Mouse (Mus musculus): ENCODE measurements around the gene Mllt6. TPM values are rescaled to one million over a fixed set of nuclear protein-coding genes. Genes with fewer than 3 reads are reported as not detected.

The Mllt6 gene
- polyA plus RNA-seq, 1 experiment: 15.5 TPM

DNA sequence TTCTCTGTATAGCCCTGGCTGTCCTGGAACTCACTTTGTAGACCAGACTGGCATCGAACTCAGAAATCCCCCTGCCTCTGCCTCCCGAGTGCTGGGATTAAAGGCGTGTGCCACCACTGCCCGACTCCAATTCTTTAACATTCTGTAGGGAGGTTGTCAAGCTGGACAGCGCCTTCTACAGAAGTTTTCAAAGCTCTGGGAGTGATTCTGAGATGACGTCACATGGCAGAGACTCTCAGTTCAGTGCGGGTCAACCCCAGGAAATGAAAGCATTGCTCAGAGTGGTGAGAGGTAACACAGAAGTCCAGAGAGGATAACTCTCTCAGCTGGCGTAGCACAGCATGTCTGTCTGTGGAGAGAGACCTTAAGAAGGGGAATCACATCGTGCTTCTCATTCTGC, 40.0 kb upstream of the Mllt6 start:
- no peak for TF ChIP-seq E2F4 (IDR thresholded peaks at IDR 0.05; ENCODE audit: insufficient read depth)
- no peak for TF ChIP-seq TCF12 (IDR thresholded peaks at IDR 0.05; ENCODE audit: insufficient read depth, poor library complexity, severe bottlenecking)
- no peak for TF ChIP-seq CEBPB (IDR thresholded peaks at IDR 0.05; ENCODE audit: insufficient read depth, poor library complexity, severe bottlenecking)
- no peak for TF ChIP-seq TCF3 (IDR thresholded peaks at IDR 0.05; ENCODE audit: insufficient read length, low read depth)
- TF ChIP-seq MAX (IDR thresholded peaks at IDR 0.05; ENCODE audit: low read depth): no peak
- TF ChIP-seq MYOD1 (IDR thresholded peaks at IDR 0.05; ENCODE audit: control insufficient read depth in 1 of 3, insufficient read length in 2 of 3, low read depth in 2 of 3): no peak
- TF ChIP-seq MYOG (IDR thresholded peaks at IDR 0.05; ENCODE audit: control insufficient read depth in 1 of 3, insufficient read depth in 1 of 3, insufficient read length in 2 of 3, low read depth in 2 of 3): no peak
- no peak for TF ChIP-seq USF1 (IDR thresholded peaks at IDR 0.05; ENCODE audit: low read depth)
- TF ChIP-seq REST (IDR thresholded peaks at IDR 0.05; ENCODE audit: insufficient read depth, insufficient read length): no peak
- TF ChIP-seq POLR2A (IDR thresholded peaks at IDR 0.05; ENCODE audit: insufficient read length, low read depth): no peak
- Histone ChIP-seq H3K27me3 (ENCODE audit: control insufficient read depth, insufficient read depth, insufficient read length) (peaks cover 14% of the 10 kb centered on the region), H3K79me2 (ENCODE audit: control insufficient read depth, insufficient read depth) (no peaks in the 10 kb centered on the region), H3ac (ENCODE audit: control insufficient read depth, insufficient read length) (no peak overlapping the region), H3K36me3 (ENCODE audit: control insufficient read depth, insufficient read depth) (no peaks in the 10 kb centered on the region), H3K4me3 (no peak overlapping the region), H3K4me2 (ENCODE audit: low read depth) (no peak overlapping the region)

DNA sequence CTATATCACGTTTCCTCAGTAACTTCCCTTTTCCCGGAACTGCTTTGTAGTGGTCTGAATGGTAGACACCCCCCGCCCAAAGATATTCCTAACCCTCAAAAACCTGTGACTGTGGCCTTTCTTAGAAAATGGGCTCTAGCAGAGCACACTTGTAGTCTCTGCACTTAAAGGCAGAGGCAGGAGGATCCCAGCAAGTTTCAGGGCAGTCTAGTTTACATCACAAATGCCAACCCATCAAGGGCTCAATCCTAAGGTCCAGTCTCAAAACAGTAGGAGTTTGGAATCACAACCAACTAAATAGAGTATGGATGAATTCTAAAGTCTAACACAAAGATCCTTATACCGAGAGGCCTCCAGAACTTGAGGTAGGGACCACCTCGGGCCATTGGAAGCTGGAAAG, 37.7 kb upstream of the Mllt6 start:
- peaks cover 20% of the 10 kb centered on the region for H3K27me3 ChIP-seq (ENCODE audit: control insufficient read depth, insufficient read depth, insufficient read length)
- H3ac ChIP-seq (ENCODE audit: control insufficient read depth, insufficient read length): no peak overlapping the region
- TF ChIP-seq POLR2AphosphoS2 (IDR thresholded peaks at IDR 0.05; ENCODE audit: insufficient read length, low read depth) (no peak), CEBPB (IDR thresholded peaks at IDR 0.05; ENCODE audit: insufficient read depth, poor library complexity, severe bottlenecking) (no peak), POLR2A (IDR thresholded peaks at IDR 0.05; ENCODE audit: insufficient read length, low read depth) (no peak), MYOG (IDR thresholded peaks at IDR 0.05; ENCODE audit: control insufficient read depth in 1 of 3, insufficient read depth in 1 of 3, insufficient read length in 2 of 3, low read depth in 2 of 3) (no peak), E2F4 (IDR thresholded peaks at IDR 0.05; ENCODE audit: insufficient read depth) (no peak), TCF3 (IDR thresholded peaks at IDR 0.05; ENCODE audit: insufficient read length, low read depth) (no peak), SRF (IDR thresholded peaks at IDR 0.05; ENCODE audit: control insufficient read depth, insufficient read length, low read depth) (no peak), MYOD1 (IDR thresholded peaks at IDR 0.05; ENCODE audit: control insufficient read depth in 1 of 3, insufficient read length in 2 of 3, low read depth in 2 of 3) (no peak), USF1 (IDR thresholded peaks at IDR 0.05; ENCODE audit: low read depth) (no peak), MAX (IDR thresholded peaks at IDR 0.05; ENCODE audit: low read depth) (no peak), TCF12 (IDR thresholded peaks at IDR 0.05; ENCODE audit: insufficient read depth, poor library complexity, severe bottlenecking) (no peak), REST (IDR thresholded peaks at IDR 0.05; ENCODE audit: insufficient read depth, insufficient read length) (no peak)
- H3K36me3 ChIP-seq (ENCODE audit: control insufficient read depth, insufficient read depth): no peaks in the 10 kb centered on the region
- no peak overlapping the region for H3K4me3 ChIP-seq
- no peak overlapping the region for H3K4me2 ChIP-seq (ENCODE audit: low read depth)
- H3K79me2 ChIP-seq (ENCODE audit: control insufficient read depth, insufficient read depth): no peaks in the 10 kb centered on the region

DNA sequence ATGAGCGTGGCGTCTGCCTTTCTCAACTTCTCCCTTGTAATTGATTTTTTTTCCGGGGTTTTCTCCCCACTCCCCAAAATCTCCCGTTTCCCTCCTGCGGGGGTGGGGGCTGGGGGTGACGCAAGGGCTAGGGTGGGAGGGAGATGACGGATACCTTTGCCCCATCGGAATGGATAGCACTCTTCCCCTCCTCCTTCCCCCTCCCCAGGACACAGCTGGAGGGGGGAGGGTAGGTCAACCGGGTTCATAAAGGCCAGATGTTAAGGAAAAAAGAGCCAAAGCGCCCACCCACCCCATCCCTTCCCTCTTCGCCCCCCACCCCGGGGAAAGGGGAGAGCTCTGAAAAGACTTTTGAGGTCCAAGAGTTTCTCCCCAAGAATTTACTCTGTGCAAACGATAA, 36.8 kb upstream of the Mllt6 start:
- no peak for TF ChIP-seq TCF12 (IDR thresholded peaks at IDR 0.05; ENCODE audit: insufficient read depth, poor library complexity, severe bottlenecking)
- no peak for TF ChIP-seq REST (IDR thresholded peaks at IDR 0.05; ENCODE audit: insufficient read depth, insufficient read length)
- TF ChIP-seq POLR2A (IDR thresholded peaks at IDR 0.05; ENCODE audit: insufficient read length, low read depth): no peak
- no peak for TF ChIP-seq TCF3 (IDR thresholded peaks at IDR 0.05; ENCODE audit: insufficient read length, low read depth)
- no peak for TF ChIP-seq MAX (IDR thresholded peaks at IDR 0.05; ENCODE audit: low read depth)
- TF ChIP-seq POLR2AphosphoS2 (IDR thresholded peaks at IDR 0.05; ENCODE audit: insufficient read length, low read depth): no peak
- TF ChIP-seq USF1 (IDR thresholded peaks at IDR 0.05; ENCODE audit: low read depth): no peak
- no peak for TF ChIP-seq E2F4 (IDR thresholded peaks at IDR 0.05; ENCODE audit: insufficient read depth)
- TF ChIP-seq MYOD1 (IDR thresholded peaks at IDR 0.05; ENCODE audit: control insufficient read depth in 1 of 3, insufficient read length in 2 of 3, low read depth in 2 of 3): no peak
- TF ChIP-seq SRF (IDR thresholded peaks at IDR 0.05; ENCODE audit: control insufficient read depth, insufficient read length, low read depth): no peak
- TF ChIP-seq MYOG (IDR thresholded peaks at IDR 0.05; ENCODE audit: control insufficient read depth in 1 of 3, insufficient read depth in 1 of 3, insufficient read length in 2 of 3, low read depth in 2 of 3): no peak
- TF ChIP-seq CEBPB (IDR thresholded peaks at IDR 0.05; ENCODE audit: insufficient read depth, poor library complexity, severe bottlenecking): no peak
- Histone ChIP-seq H3K36me3 (ENCODE audit: control insufficient read depth, insufficient read depth) (no peaks in the 10 kb centered on the region), H3ac (ENCODE audit: control insufficient read depth, insufficient read length) (no peak overlapping the region), H3K4me3 (no peak overlapping the region), H3K79me2 (ENCODE audit: control insufficient read depth, insufficient read depth) (no peaks in the 10 kb centered on the region), H3K4me2 (ENCODE audit: low read depth) (no peak overlapping the region), H3K27me3 (ENCODE audit: control insufficient read depth, insufficient read depth, insufficient read length) (peaks cover 20% of the 10 kb centered on the region)

DNA sequence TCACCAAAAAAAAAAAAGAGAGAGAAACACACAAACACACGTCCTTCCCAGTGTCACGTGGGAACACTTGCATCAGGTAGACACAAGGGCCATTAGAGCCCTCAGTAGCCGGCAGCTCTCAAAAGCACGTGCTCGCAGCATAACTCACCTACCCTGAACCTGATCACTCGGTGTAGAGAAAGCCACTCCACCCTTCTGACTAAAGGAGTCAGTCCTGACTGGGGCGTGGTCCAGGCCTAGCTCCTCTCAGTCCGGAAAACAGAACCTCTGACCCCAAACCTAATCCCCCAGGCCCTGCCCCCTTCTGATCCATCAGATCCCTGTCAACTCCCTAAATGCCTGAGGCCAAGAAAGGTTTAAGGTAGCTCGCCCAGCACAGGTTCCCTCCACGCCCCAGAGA, 36.4 kb upstream of the Mllt6 start:
- no peak overlapping the region for H3K4me2 ChIP-seq (ENCODE audit: low read depth)
- no peaks in the 10 kb centered on the region for H3K79me2 ChIP-seq (ENCODE audit: control insufficient read depth, insufficient read depth)
- no peaks in the 10 kb centered on the region for H3K36me3 ChIP-seq (ENCODE audit: control insufficient read depth, insufficient read depth)
- TF ChIP-seq USF1 (IDR thresholded peaks at IDR 0.05; ENCODE audit: low read depth): no peak
- no peak for TF ChIP-seq TCF12 (IDR thresholded peaks at IDR 0.05; ENCODE audit: insufficient read depth, poor library complexity, severe bottlenecking)
- no peak for TF ChIP-seq REST (IDR thresholded peaks at IDR 0.05; ENCODE audit: insufficient read depth, insufficient read length)
- TF ChIP-seq POLR2A (IDR thresholded peaks at IDR 0.05; ENCODE audit: insufficient read length, low read depth): no peak
- no peak for TF ChIP-seq POLR2AphosphoS2 (IDR thresholded peaks at IDR 0.05; ENCODE audit: insufficient read length, low read depth)
- TF ChIP-seq E2F4 (IDR thresholded peaks at IDR 0.05; ENCODE audit: insufficient read depth): no peak
- TF ChIP-seq MAX (IDR thresholded peaks at IDR 0.05; ENCODE audit: low read depth): no peak
- TF ChIP-seq MYOD1 (IDR thresholded peaks at IDR 0.05; ENCODE audit: control insufficient read depth in 1 of 3, insufficient read length in 2 of 3, low read depth in 2 of 3): no peak
- TF ChIP-seq TCF3 (IDR thresholded peaks at IDR 0.05; ENCODE audit: insufficient read length, low read depth): no peak
- TF ChIP-seq CEBPB (IDR thresholded peaks at IDR 0.05; ENCODE audit: insufficient read depth, poor library complexity, severe bottlenecking): no peak
- no peak for TF ChIP-seq SRF (IDR thresholded peaks at IDR 0.05; ENCODE audit: control insufficient read depth, insufficient read length, low read depth)
- TF ChIP-seq MYOG (IDR thresholded peaks at IDR 0.05; ENCODE audit: control insufficient read depth in 1 of 3, insufficient read depth in 1 of 3, insufficient read length in 2 of 3, low read depth in 2 of 3): no peak
- peaks cover 20% of the 10 kb centered on the region for H3K27me3 ChIP-seq (ENCODE audit: control insufficient read depth, insufficient read depth, insufficient read length)
- H3ac ChIP-seq (ENCODE audit: control insufficient read depth, insufficient read length): no peak overlapping the region
- no peak overlapping the region for H3K4me3 ChIP-seq
